Mouse (Mus musculus) intestine, embryonic 15.5 days (tissue): ENCODE data around the gene Cryge. TPM values are rescaled to one million over a fixed set of nuclear protein-coding genes. Genes with fewer than 3 reads are reported as not detected.

Source experiments
- ATAC-seq: fragments of 200-750 bp; cut with Nextera tagmentation; 2 replicates; pipeline ENCODE4 v1.8.0; 2017; ENCODE audit warnings: moderate TSS enrichment, moderate library complexity
- H3K27ac ChIP-seq: fragments of 300-500 bp; sonication (generic); 2 replicates; pipeline ENCODE4 v1.5.1; 2015; ENCODE audit warnings: mild to moderate bottlenecking, inconsistent platforms
- H3K27me3 ChIP-seq: fragments of 300-500 bp; sonication (generic); replicated peaks from 2 replicates; pipeline ENCODE4 v1.6.1; 2015; ENCODE audit warnings: inconsistent platforms
- H3K36me3 ChIP-seq: fragments of 300-500 bp; sonication (generic); 2 replicates; pipeline ENCODE4 v1.6.1; 2015; ENCODE audit warnings: inconsistent platforms
- H3K4me1 ChIP-seq: fragments of 300-500 bp; sonication (generic); replicated peaks from 2 replicates; pipeline ENCODE4 v1.6.1; 2015; ENCODE audit warnings: inconsistent platforms
- H3K4me2 ChIP-seq: fragments of 300-500 bp; sonication (generic); replicated peaks from 2 replicates; pipeline ENCODE4 v1.6.1; 2015; ENCODE audit warnings: mild to moderate bottlenecking, inconsistent platforms
- H3K4me3 ChIP-seq: fragments of 300-500 bp; sonication (generic); replicated peaks from 2 replicates; pipeline ENCODE4 v1.5.1; 2015; ENCODE audit warnings: inconsistent platforms
- H3K9ac ChIP-seq: fragments of 300-500 bp; sonication (generic); 2 replicates; pipeline ENCODE4 v1.6.1; 2015; ENCODE audit warnings: inconsistent platforms
- H3K9me3 ChIP-seq: fragments of 300-500 bp; sonication (generic); 2 replicates; pipeline ENCODE4 v1.6.1; 2016; ENCODE audit warnings: inconsistent platforms
- WGBS: fragments of 180-500 bp; shearing (Covaris S2); methylation state at CpG from one replicate; pipeline ENCODE4 v1.1.7; 2015; 5-methylcytosine and 5-hydroxymethylcytosine counted together
- polyA plus RNA-seq: library from polyadenylated mRNA; unstranded; fragments of >200 nt; fragmentation: Nextera tagmentation; extraction: Ambion mirVana; gene quantifications from 2 replicates; pipeline ENCODE4 v1.2.1, GENCODE M21; 2015

The Cryge gene
- polyA plus RNA-seq, 1 experiment from 2014 or later, result not detected

DNA sequence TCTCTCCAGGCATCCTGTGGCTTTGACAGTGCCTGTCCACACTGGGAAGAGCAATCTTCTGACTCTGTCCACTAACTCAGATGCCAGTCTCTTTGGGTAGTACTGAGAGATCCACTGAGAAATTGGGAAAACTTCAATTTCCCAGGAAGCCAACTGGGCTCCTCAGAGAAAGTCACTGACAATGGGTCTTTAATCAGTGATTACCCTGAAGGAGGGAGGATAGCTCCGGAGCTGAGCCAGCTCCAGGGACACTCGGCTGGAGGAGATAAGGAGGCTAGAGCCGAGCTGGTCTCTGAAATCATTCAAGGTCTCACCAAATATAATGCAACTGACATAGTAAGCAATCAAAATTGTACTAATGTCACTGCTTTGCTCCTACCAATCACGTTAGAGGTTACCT is 46.4 kb downstream of the Cryge start:
- Histone ChIP-seq H3K27ac (no peak overlapping the region), H3K4me2 (no peak overlapping the region), H3K4me3 (no peak overlapping the region), H3K27me3 (no peaks in the 10 kb centered on the region), H3K36me3 (no peaks in the 10 kb centered on the region), H3K4me1 (no peaks in the 10 kb centered on the region), H3K9me3 (no peaks in the 10 kb centered on the region), H3K9ac (no peak overlapping the region)
- 67% methylated on average over 4 of the region's 4 CpGs for WGBS
- ATAC-seq, result no peak

Other genes starting within 250 kb of the Cryge start
- 4.7 and 5.9 TPM in 2 replicates for gene Plekhm3, start 94.3 kb downstream of the Cryge start, polyA plus RNA-seq
- 0.49 and 2.0 TPM in 2 replicates for gene Akr1cl, start 18.4 kb downstream of the Cryge start, polyA plus RNA-seq
- gene Crygd, start 12.3 kb upstream of the Cryge start, polyA plus RNA-seq, result not detected in 2 replicates
- not detected in 2 replicates for gene Crygc, start 22.5 kb upstream of the Cryge start, polyA plus RNA-seq
- gene Crygb, start 31.1 kb upstream of the Cryge start, polyA plus RNA-seq, result not detected in 2 replicates
- gene Cryga, start 52.2 kb upstream of the Cryge start, polyA plus RNA-seq, result not detected in 2 replicates
- not detected in 2 replicates for gene Gm28845, start 68.4 kb upstream of the Cryge start, polyA plus RNA-seq
- 0.13 and 0.28 TPM in 2 replicates for gene D630023F18Rik, start 72.1 kb upstream of the Cryge start, polyA plus RNA-seq
- 243 TPM in 2 replicates for gene Idh1, start 135.4 kb upstream of the Cryge start, polyA plus RNA-seq
- 8.3 and 8.6 TPM in 2 replicates for gene Pikfyve, start 135.5 kb upstream of the Cryge start, polyA plus RNA-seq
- gene Pth2r, start 230.9 kb upstream of the Cryge start, polyA plus RNA-seq, result not detected in 2 replicates